Mouse (Mus musculus) heart, postnatal 0 days (tissue): Measurements from ENCODE around the gene 4921524J17Rik. TPM values are rescaled to one million over a fixed set of nuclear protein-coding genes. Genes with fewer than 3 reads are reported as not detected.

Experiments used
- ATAC-seq: fragments of 200-750 bp; cut with Nextera tagmentation; 2 replicates; pipeline ENCODE4 v1.8.0; 2017; ENCODE audit warnings: low read depth, moderate number of reproducible peaks, moderate library complexity; ENCODE audit not compliant: insufficient read depth
- DNase-seq: peaks from one replicate; pipeline ENCODE4 v3.0.0-alpha.2; 2016; ENCODE audit warnings: low spot score
- H3K27ac ChIP-seq: fragments of 300-500 bp; sonication (generic); 2 replicates; pipeline ENCODE4 v1.5.1; 2014; ENCODE audit warnings: low read depth, mild to moderate bottlenecking
- H3K27me3 ChIP-seq: fragments of 300-500 bp; sonication (generic); 2 replicates; pipeline ENCODE4 v1.6.1; 2014; ENCODE audit warnings: low read length, mixed read lengths; ENCODE audit not compliant: control insufficient read depth, insufficient read depth
- H3K36me3 ChIP-seq: fragments of 300-500 bp; sonication (generic); replicated peaks from 2 replicates; pipeline ENCODE4 v1.6.1; 2014; ENCODE audit warnings: low read length, mixed read lengths; ENCODE audit not compliant: control insufficient read depth, insufficient read depth
- H3K4me1 ChIP-seq: fragments of 300-500 bp; sonication (generic); 2 replicates; pipeline ENCODE4 v1.6.1; 2014; ENCODE audit warnings: antibody characterized with exemption; ENCODE audit not compliant: control insufficient read depth, insufficient read depth
- H3K4me2 ChIP-seq: fragments of 300-500 bp; sonication (generic); 2 replicates; pipeline ENCODE4 v1.6.1; 2014; ENCODE audit warnings: low read depth, mild to moderate bottlenecking, low read length, moderate library complexity
- H3K4me3 ChIP-seq: fragments of 300-500 bp; sonication (generic); 2 replicates; pipeline ENCODE4 v1.5.1; 2014; ENCODE audit warnings: low read depth, low read length
- H3K9ac ChIP-seq: fragments of 300-500 bp; sonication (generic); replicated peaks from 2 replicates; pipeline ENCODE4 v1.6.1; 2014; ENCODE audit warnings: low read depth, low read length, mixed read lengths
- H3K9me3 ChIP-seq: fragments of 300-500 bp; sonication (generic); replicated peaks from 2 replicates; pipeline ENCODE4 v1.6.1; 2016; ENCODE audit warnings: low read length; ENCODE audit not compliant: control insufficient read depth
- CTCF ChIP-seq: IDR thresholded peaks from 2 replicates; pipeline ENCODE4 v1.5.1; 2016; ENCODE audit warnings: antibody characterized with exemption, control low read depth, low read depth
- EP300 ChIP-seq: IDR thresholded peaks from 2 replicates; pipeline ENCODE4 v1.6.1; 2016; ENCODE audit warnings: antibody characterized with exemption, low read depth
- WGBS: fragments of 180-500 bp; shearing (Covaris S2); extraction: QIAGEN DNeasy Blood & Tissue Kit; methylation state at CpG from one replicate; pipeline ENCODE4 v1.1.7; 2014; 5-methylcytosine and 5-hydroxymethylcytosine counted together
- polyA plus RNA-seq: library from polyadenylated mRNA; unstranded; fragments of >200 nt; fragmentation: Nextera tagmentation; extraction: Ambion mirVana; gene quantifications from 2 replicates; pipeline ENCODE4 v1.2.1, GENCODE M21; 2015
- total RNA-seq: library from RNA; depleted of rRNA; stranded (reverse); fragments of >200 nt; gene quantifications from 2 replicates; pipeline ENCODE4 v1.2.3, GENCODE M21; 2014; ENCODE audit warnings: low replicate concordance

The 4921524J17Rik gene
- total and polyA plus RNA-seq, 2 experiments from 2014 or later = 27.6 to 67.6 TPM

GRCm38 (mm10) chr8:85430801-85431200 lies 1.8 kb downstream of the 4921524J17Rik start:
- H3K27ac ChIP-seq = peak overlapping the region; percentile 99
- peak overlapping the region; percentile 96 for H3K4me3 ChIP-seq
- H3K4me2 ChIP-seq = peak overlapping the region; percentile 82
- peak overlapping the region; percentile 99 for H3K9ac ChIP-seq
- WGBS = 4% methylated on average over 3 of the region's 3 CpGs
- no peaks in the 10 kb centered on the region for H3K9me3 ChIP-seq
- H3K36me3 ChIP-seq = no peaks in the 10 kb centered on the region
- DNase-seq (peak; percentile 62), ATAC-seq (no peak)
- no peak for TF ChIP-seq EP300
- TF ChIP-seq CTCF = no peak
- peaks cover 29% of the 10 kb centered on the region for H3K4me1 ChIP-seq
- H3K27me3 ChIP-seq = no peaks in the 10 kb centered on the region

GRCm38 (mm10) chr8:85429219-85429618 lies 3.4 kb downstream of the 4921524J17Rik start:
- H3K4me1 ChIP-seq = peaks cover 36% of the 10 kb centered on the region
- ATAC-seq = peak; percentile 21; the same call in 1 of the 2 replicates
- 6% methylated on average over 4 of the region's 4 CpGs for WGBS

GRCm38 (mm10) chr8:85427026-85427425 lies 5.6 kb downstream of the 4921524J17Rik start:
- TF ChIP-seq EP300 = no peak
- no peaks in the 10 kb centered on the region for H3K36me3 ChIP-seq
- no peaks in the 10 kb centered on the region for H3K27me3 ChIP-seq
- DNase-seq (no peak), ATAC-seq (no peak)
- 39% methylated on average over 4 of the region's 4 CpGs for WGBS
- no peaks in the 10 kb centered on the region for H3K9me3 ChIP-seq
- H3K4me2 ChIP-seq = peak overlapping the region; percentile 24
- H3K27ac ChIP-seq = peak overlapping the region; percentile 76; the same call in 1 of the 2 replicates
- H3K9ac ChIP-seq = no peak overlapping the region
- H3K4me3 ChIP-seq = no peak overlapping the region
- H3K4me1 ChIP-seq = peaks cover 36% of the 10 kb centered on the region

More at GRCm38 (mm10) chr8:85429219-85429618, 3.4 kb downstream of the 4921524J17Rik start:
- peak; percentile 88 for DNase-seq
- peak overlapping the region; percentile 55 for H3K4me2 ChIP-seq
- H3K9me3 ChIP-seq = no peaks in the 10 kb centered on the region
- peak overlapping the region; percentile 89 for H3K27ac ChIP-seq
- peak overlapping the region; percentile 38 for H3K9ac ChIP-seq
- no peaks in the 10 kb centered on the region for H3K27me3 ChIP-seq
- TF ChIP-seq CTCF (no peak), EP300 (no peak)
- H3K36me3 ChIP-seq = no peaks in the 10 kb centered on the region
- H3K4me3 ChIP-seq = peak overlapping the region; percentile 18; the same call in 1 of the 2 replicates

- ATAC-seq = no peak
- H3K27me3 ChIP-seq = no peaks in the 10 kb centered on the region
- H3K36me3 ChIP-seq = peaks cover 13% of the 10 kb centered on the region
- H3K4me1 ChIP-seq = peaks cover 21% of the 10 kb centered on the region
- H3K27ac ChIP-seq = 0 out of 2 replicates have a peak overlapping the region, but pooled peaks have one; percentile 34
- H3K4me2 ChIP-seq = no peak overlapping the region
- H3K9me3 ChIP-seq = no peaks in the 10 kb centered on the region
- H3K9ac ChIP-seq = no peak overlapping the region
- no peak for TF ChIP-seq EP300
- TF ChIP-seq CTCF = no peak
- H3K4me3 ChIP-seq = no peak overlapping the region
- WGBS = 100% methylated on average over 1 of the region's 1 CpGs
- DNase-seq = no peak
Observed at GRCm38 (mm10) chr8:85421329-85421728, 11.3 kb downstream of the 4921524J17Rik start.

- H3K4me3 ChIP-seq = no peak overlapping the region
- no peak overlapping the region for H3K4me2 ChIP-seq
- DNase-seq (no peak), ATAC-seq (no peak)
- H3K4me1 ChIP-seq = peaks cover 8% of the 10 kb centered on the region; the same call in 1 of the 2 replicates
- H3K9ac ChIP-seq = no peak overlapping the region
- 0 out of 2 replicates have a peak overlapping the region, but pooled peaks have one; percentile 3 for H3K27ac ChIP-seq
- 66% methylated on average over 3 of the region's 3 CpGs for WGBS
- H3K36me3 ChIP-seq = peaks cover 20% of the 10 kb centered on the region
- no peaks in the 10 kb centered on the region for H3K9me3 ChIP-seq
- H3K27me3 ChIP-seq = no peaks in the 10 kb centered on the region
- TF ChIP-seq EP300 = no peak
- no peak for TF ChIP-seq CTCF
Observed at GRCm38 (mm10) chr8:85408526-85408925, 24.1 kb downstream of the 4921524J17Rik start.

GRCm38 (mm10) chr8:85408053-85408505 lies 24.6 kb downstream of the 4921524J17Rik start:
- H3K4me2 ChIP-seq = no peak overlapping the region

More at GRCm38 (mm10) chr8:85408053-85408505, 24.6 kb downstream of the 4921524J17Rik start:
- Histone ChIP-seq H3K4me3 (no peak overlapping the region), H3K27ac (0 out of 2 replicates have a peak overlapping the region, but pooled peaks have one; percentile 3), H3K27me3 (no peaks in the 10 kb centered on the region), H3K9ac (no peak overlapping the region), H3K9me3 (no peaks in the 10 kb centered on the region), H3K36me3 (peaks cover 20% of the 10 kb centered on the region), H3K4me1 (peaks cover 8% of the 10 kb centered on the region; the same call in 1 of the 2 replicates)
- 0 out of 2 replicates have a peak, but pooled peaks have one; percentile 27 for ATAC-seq
- TF ChIP-seq CTCF = peak; percentile 70
- TF ChIP-seq EP300 = no peak
- WGBS = 51% methylated on average over 7 of the region's 7 CpGs
- DNase-seq = peak; percentile 66
